Mouse (Mus musculus): ENCODE measurements around the gene Gm45062.

The Gm45062 gene

GRCm38 (mm10) chr6:8259004-8259666 is at the start of gene Gm45062, which contains the start of the genes Rpa3 and Umad1:
Gene Gm45062 (plus strand): TSS chr6:8259450.
Gene Rpa3 (minus strand): TSS chr6:8259173.
Gene Umad1 (plus strand): TSS chr6:8259288.
- DNase-seq (ENCODE audit: low read depth) = peak; percentile 95

- no peak for DNase-seq (ENCODE audit: low read depth)
Measured at GRCm38 (mm10) chr6:8209866-8210186, 49.4 kb upstream of the Gm45062 start.

- no peak for DNase-seq (ENCODE audit: low read depth)
Measured at GRCm38 (mm10) chr6:8210661-8211060, 48.6 kb upstream of the Gm45062 start.

- no peak for DNase-seq (ENCODE audit: low read depth)
Measured at GRCm38 (mm10) chr6:8227035-8227434, 32.2 kb upstream of the Gm45062 start.

- no peak for DNase-seq (ENCODE audit: low read depth)
Measured at GRCm38 (mm10) chr6:8228596-8228995, 30.7 kb upstream of the Gm45062 start.

- DNase-seq (ENCODE audit: low read depth) = no peak
Measured at GRCm38 (mm10) chr6:8258316-8258715, 934 bp upstream of the Gm45062 start.

GRCm38 (mm10) chr6:8259667-8260044 is 406 bp downstream of the Gm45062 start:
- DNase-seq (ENCODE audit: low read depth) = no peak

GRCm38 (mm10) chr6:8271047-8271446 is 11.8 kb downstream of the Gm45062 start:
- no peak for DNase-seq (ENCODE audit: low read depth)

- DNase-seq (ENCODE audit: low read depth) = no peak
Measured at GRCm38 (mm10) chr6:8274387-8275054, 15.3 kb downstream of the Gm45062 start.

- peak; percentile 49 for DNase-seq (ENCODE audit: low read depth)
Measured at GRCm38 (mm10) chr6:8275098-8275497, 15.8 kb downstream of the Gm45062 start.

GRCm38 (mm10) chr6:8276431-8276830 is 17.2 kb downstream of the Gm45062 start:
- DNase-seq (ENCODE audit: low read depth) = no peak

GRCm38 (mm10) chr6:8278426-8279002 is 19.3 kb downstream of the Gm45062 start:
- DNase-seq (ENCODE audit: low read depth) = no peak

- no peak for DNase-seq (ENCODE audit: low read depth)
Measured at GRCm38 (mm10) chr6:8283255-8283654, 24.0 kb downstream of the Gm45062 start.

GRCm38 (mm10) chr6:8285401-8285960 is 26.2 kb downstream of the Gm45062 start:
- DNase-seq (ENCODE audit: low read depth) = no peak

GRCm38 (mm10) chr6:8286146-8286545 is 26.9 kb downstream of the Gm45062 start:
- no peak for DNase-seq (ENCODE audit: low read depth)

- DNase-seq (ENCODE audit: low read depth) = no peak
Measured at GRCm38 (mm10) chr6:8288755-8289580, 29.7 kb downstream of the Gm45062 start.

GRCm38 (mm10) chr6:8294048-8294784 is 35.0 kb downstream of the Gm45062 start:
- no peak for DNase-seq (ENCODE audit: low read depth)

GRCm38 (mm10) chr6:8299066-8299863 is 40.0 kb downstream of the Gm45062 start:
- no peak for DNase-seq (ENCODE audit: low read depth)

GRCm38 (mm10) chr6:8307878-8308775 is 48.9 kb downstream of the Gm45062 start:
- DNase-seq (ENCODE audit: low read depth) = no peak

GRCm38 (mm10) chr6:8312554-8312953 is 53.3 kb downstream of the Gm45062 start:
- DNase-seq (ENCODE audit: low read depth) = no peak
